Mouse (Mus musculus) kidney, postnatal 4 days (tissue): Measurements from ENCODE around the gene Rapgef6.
A peak's percentile ranks its signal among the peaks of the same experiment; 100 is the strongest.

ENCODE experiments used
- DNase-seq, 2 experiments: peaks; one replicate each; pipeline ENCODE4 v3.0.0; 2021; ENCODE audit warnings: mixed read lengths in 2 of 2

Rapgef6 gene

GRCm38 (mm10) chr11:54592585-54592984 lies 69.9 kb downstream of the Rapgef6 start:
- DNase-seq = no peak

DNA sequence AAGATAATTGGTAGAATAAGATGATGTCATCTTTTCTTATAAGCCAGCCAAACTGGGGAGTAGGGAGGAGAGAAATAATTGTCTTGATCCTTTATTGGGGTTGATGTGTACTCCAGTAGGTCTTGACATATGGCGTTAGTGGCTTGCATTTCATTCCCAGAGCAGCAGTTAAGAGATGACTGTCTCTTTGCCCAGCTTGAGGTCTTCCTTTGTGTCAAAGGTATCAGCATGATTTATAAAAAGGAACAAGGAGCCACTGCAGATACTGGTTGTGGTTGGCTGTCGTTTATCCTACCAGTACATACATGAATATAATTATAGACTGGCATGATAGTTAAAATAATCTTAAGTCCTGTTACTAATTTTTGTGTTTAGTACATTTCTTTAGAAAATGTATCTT lies 71.4 kb downstream of the Rapgef6 start:
- DNase-seq = no peak

DNA sequence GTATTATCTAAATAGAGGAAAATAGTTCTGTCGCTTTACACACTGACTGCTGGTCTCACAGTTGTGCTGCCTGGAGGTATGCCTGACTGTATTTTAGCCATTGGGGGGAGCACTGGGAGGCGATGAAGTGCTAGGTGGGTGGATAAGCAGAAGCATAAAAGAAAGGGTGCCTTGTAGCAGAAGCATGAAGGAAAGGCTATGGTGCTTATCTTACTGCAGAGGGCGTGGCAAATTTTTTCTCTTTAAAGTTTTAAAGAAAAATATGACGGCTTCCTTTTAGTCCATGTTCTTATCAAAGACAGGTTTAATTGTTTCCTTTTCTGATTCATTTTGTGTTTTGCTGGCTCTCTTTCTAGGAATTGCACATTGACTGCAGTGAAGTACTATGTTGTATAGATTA lies 72.4 kb downstream of the Rapgef6 start:
- DNase-seq = no peak

GRCm38 (mm10) chr11:54595905-54596555 lies 73.4 kb downstream of the Rapgef6 start:
- DNase-seq = no peak

DNA sequence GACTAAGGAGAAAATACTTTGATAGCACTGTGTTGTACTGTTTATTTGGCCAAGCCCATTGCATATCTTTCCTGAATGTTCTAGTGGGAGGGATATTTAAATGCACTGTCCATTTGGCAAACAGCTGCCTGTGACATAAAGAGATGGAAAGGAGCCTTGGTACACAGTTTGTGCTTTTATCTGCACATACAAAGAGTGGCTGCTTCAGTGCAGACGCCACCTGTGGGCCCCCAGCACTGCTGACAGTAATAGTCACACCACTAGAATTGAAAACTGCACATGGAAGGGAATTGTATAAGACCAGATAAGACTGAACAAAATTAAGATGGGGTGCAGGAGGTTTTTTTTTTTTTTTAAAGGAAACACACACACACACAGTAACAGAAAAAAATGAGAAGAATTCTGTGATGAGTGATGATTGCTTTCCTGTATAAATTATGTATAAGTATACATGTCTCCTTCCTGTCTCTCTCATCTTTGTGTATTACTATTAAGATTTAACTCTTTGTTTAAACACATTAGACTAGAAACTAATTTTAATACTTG lies 75.3 kb downstream of the Rapgef6 start:
- no peak for DNase-seq

DNA sequence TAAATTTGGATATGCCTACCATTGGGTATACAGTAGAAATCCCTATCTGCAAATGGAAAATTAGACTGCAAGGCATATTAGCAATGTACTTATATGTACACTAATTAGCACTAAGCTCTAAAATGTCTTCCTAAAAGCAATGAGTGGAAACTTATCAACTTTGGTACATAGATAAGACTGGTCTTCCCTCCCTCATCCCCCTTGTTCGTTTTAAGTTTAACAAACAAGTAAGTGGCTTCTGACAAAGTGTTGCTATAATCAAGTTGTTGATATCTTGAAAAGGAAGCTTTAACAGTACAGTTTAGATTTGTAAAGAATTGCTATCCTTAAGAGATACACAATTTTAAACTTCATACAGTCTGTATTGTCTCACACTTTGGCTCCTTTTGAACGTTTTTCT lies 78.5 kb downstream of the Rapgef6 start:
- DNase-seq = no peak

DNA sequence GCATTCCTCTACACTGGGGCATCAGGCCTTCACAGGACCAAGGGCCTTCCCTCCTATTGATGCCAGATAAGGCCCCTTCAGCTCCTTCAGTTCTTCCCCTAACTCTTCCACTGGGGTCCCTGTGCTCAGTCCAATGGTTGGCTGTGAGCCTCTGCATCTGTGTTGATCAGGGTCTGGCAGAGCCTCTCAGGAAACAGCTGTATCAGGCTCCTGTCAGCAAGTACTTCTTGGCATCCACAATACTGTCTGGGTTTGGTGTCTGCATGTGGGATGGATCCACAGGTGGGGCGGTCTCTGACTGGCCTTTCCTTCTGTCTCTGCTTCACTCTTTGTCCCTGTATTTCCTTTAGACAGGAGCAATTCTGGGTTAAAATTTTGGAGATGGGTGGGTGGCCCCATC lies 80.1 kb downstream of the Rapgef6 start:
- peak; percentile 4 to 9 for DNase-seq

- no peak for DNase-seq
These were observed 81.8 kb downstream of the Rapgef6 start for GRCm38 (mm10) chr11:54604415-54604814.

GRCm38 (mm10) chr11:54613628-54614027 lies 91.0 kb downstream of the Rapgef6 start:
- DNase-seq = no peak

DNA sequence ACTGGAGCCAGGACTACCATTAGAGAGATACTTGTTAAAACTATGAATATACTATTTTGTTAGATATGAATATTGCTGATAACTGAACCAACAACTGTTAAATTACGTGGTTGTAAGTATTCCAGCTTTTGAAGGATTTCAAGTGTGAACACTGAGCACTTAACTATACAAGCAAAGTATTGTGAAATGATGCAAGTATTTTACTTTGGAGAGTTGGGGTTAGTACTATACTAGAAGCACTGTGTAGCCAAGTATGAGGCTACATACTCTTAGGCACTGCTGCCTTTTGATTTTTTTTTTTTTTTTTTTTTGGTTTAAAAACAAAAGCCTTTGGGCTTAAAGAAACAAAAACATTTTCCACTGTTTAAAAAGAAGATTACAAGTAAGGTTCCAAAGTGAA lies 91.9 kb downstream of the Rapgef6 start:
- DNase-seq = no peak

DNA sequence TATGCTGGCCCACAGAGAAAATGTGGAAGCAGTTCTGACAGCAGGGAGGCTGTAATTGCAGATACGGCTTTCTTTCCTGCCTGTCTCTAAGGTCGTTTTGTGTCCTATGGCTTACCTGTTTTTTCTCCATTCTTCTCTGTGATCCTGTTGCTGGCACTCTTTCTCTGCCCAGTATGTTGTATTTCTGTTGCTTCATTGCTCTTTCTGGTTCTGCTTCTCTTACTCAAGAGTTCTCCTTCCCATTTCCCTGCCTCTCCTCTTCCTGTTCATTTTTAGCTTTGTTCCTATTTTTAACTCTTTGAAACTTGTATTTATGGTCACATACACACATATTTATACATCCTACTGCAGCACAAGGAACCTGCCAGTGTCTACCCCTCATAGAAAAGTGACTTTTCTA lies 96.2 kb downstream of the Rapgef6 start:
- no peak for DNase-seq

- no peak for DNase-seq
These were observed 99.1 kb downstream of the Rapgef6 start for GRCm38 (mm10) chr11:54621725-54622124.

DNA sequence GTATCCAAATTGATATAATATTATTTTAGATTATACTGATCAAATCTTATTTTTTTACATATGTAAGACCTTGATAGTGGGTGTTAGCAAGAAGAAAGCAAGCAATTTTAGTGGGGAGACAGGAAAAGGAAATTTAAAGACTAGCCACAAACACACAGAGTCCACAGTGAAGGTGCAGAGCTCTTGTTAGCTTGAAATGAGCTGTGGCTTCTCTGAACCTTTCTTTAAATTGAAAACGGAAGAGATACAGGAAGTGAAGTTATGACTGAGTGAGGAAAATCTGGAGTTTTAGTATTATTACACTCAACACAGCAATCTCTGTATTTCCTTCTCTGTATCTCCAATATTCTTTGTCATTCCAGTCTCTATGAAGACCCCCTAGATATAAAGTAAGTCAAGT lies 104.3 kb downstream of the Rapgef6 start:
- no peak for DNase-seq

- no peak for DNase-seq
These were observed 123.8 kb downstream of the Rapgef6 start for GRCm38 (mm10) chr11:54646420-54646819.

- DNase-seq = no peak
These were observed 125.9 kb downstream of the Rapgef6 start for GRCm38 (mm10) chr11:54648573-54648972.

DNA sequence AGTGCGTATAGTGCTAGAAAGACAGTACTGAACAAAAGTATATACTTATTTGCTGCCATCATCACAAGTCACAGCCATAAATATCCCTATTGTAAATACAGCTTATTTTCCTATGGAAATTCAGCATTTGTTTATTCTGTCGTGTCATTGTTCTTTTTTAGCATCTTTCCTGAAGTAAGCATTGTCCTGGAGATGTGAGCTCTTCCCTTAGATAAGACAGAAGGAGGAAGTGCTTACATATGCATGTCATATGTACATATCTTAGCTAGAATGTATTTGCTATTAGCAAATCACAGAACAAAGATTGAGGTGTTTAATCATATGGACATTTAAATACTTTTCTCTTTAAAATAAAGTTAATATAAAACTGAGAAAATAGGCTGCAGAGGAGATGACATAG lies 132.8 kb downstream of the Rapgef6 start:
- no peak for DNase-seq

DNA sequence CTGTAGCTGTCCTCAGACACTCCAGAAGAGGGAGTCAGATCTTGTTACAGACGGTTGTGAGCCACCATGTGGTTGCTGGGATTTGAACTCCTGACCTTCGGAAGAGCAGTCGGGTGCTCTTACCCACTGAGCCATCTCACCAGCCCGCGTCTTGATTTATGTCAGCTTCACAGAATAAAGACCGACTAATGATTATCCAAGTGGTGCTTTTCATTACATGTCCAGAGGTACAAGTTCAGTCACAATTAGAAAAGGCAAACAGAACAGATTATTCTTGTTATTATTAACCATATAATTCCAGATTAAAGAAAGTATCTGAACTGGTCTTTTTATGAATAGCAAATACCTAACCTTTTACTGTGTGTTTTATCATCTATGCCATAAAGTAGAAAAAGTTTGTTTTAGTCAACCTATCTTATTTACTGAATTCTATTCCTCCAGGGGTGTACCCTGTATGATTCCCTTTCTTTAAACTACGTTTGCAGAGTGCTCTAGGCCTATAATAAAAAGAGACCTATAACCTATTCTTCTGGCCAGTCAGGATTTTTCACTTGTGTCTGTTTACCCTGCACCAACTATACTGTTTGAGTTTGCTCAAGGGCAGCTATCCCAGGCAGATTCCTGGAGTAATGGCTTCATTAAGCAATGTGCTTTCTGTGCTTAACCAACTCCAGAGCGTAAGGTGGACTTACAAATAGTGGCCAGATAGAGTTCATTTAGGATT lies 151.1 kb downstream of the Rapgef6 start:
- no peak for DNase-seq

- DNase-seq = no peak
These were observed 153.3 kb downstream of the Rapgef6 start for GRCm38 (mm10) chr11:54675792-54676489.

- DNase-seq = no peak
These were observed 156.5 kb downstream of the Rapgef6 start for GRCm38 (mm10) chr11:54679141-54679540.

GRCm38 (mm10) chr11:54684831-54685230 lies 162.2 kb downstream of the Rapgef6 start:
- no peak for DNase-seq

DNA sequence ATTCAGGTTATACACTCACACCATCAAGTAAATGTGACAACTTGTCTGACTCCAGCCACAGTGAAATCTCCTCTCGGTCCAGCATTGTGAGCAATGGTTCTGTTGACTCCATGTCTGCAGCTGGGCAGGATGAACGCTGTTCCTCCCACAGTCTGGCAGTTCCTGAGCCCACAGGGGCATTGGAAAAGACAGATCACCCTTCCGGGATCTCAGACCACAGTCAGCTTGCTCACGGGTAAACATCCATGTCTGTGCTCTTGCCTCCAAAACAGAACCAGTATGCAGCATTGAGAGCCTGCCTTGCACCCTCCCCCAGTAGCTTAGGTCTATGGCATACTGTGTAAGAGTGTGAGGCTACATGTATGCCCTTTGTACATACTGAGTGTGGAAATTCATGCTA lies 167.5 kb downstream of the Rapgef6 start:
- no peak for DNase-seq

- peak; percentile 31 to 42 for DNase-seq
These were observed 168.5 kb downstream of the Rapgef6 start for GRCm38 (mm10) chr11:54691179-54691578.

GRCm38 (mm10) chr11:54693696-54694095 lies 171.0 kb downstream of the Rapgef6 start:
- DNase-seq = no peak

DNA sequence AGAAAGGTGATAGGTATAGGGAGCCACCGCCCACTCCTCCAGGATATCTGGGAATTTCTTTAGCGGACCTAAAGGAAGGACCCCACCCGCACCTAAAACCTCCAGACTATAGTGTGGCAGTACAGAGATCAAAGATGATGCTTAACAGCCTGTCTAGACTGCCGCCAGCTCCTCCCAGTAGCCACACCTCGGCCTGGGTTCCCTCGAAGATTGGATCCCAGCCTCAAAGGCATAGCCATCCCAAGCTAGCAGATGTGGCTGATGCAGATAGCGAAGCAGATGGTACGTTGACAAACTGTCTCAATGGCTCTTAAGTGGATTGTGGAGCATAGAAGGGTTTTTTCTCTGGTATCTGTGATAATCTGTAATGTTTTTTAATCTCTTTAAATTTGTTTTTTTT lies 171.6 kb downstream of the Rapgef6 start:
- DNase-seq = no peak
